Mouse (Mus musculus) embryonic fibroblast, embryonic 13.5 days (primary cell): Measurements from ENCODE around the gene Xirp1. TPM values are rescaled to one million over a fixed set of nuclear protein-coding genes. Genes with fewer than 3 reads are reported as not detected.

ENCODE experiments used
- H3K27ac ChIP-seq: 2 replicates; pipeline ENCODE4 v1.5.1; 2012; ENCODE audit warnings: low read length, control low read depth, inconsistent platforms; ENCODE audit not compliant: insufficient read depth
- H3K4me1 ChIP-seq: 2 replicates; pipeline ENCODE4 v1.6.1; 2011; ENCODE audit warnings: low read length; ENCODE audit not compliant: control insufficient read depth, insufficient read depth
- H3K4me3 ChIP-seq: 2 replicates; pipeline ENCODE4 v1.5.1; 2011; ENCODE audit warnings: mild to moderate bottlenecking, control low read depth, low read length; ENCODE audit not compliant: insufficient read depth
- CTCF ChIP-seq: IDR thresholded peaks from 2 replicates; pipeline ENCODE4 v1.5.1; 2011; ENCODE audit warnings: mild to moderate bottlenecking, control low read depth, low read length, moderate library complexity, borderline replicate concordance; ENCODE audit not compliant: insufficient read depth
- POLR2A ChIP-seq: IDR thresholded peaks from 2 replicates; pipeline ENCODE4 v1.6.1; 2011; ENCODE audit warnings: low read depth, mild to moderate bottlenecking, control low read depth, low read length, moderate library complexity
- polyA plus RNA-seq: library from polyadenylated mRNA; stranded (reverse); fragments of >200 nt; gene quantifications from 2 replicates; pipeline ENCODE4 v1.2.4, GENCODE M21; 2011; ENCODE audit warnings: low read depth; ENCODE audit not compliant: missing spikeins, insufficient read length

The Xirp1 gene
- polyA plus RNA-seq, 1 experiment = not detected

- TF ChIP-seq CTCF (no peak), POLR2A (no peak)
- H3K4me1 ChIP-seq = peaks cover 4% of the 10 kb centered on the region; the same call in 1 of the 2 replicates
- peak overlapping the region; percentile 20; the same call in 1 of the 2 replicates for H3K27ac ChIP-seq
- H3K4me3 ChIP-seq = no peak overlapping the region
These were observed 26.0 kb upstream of the Xirp1 start for GRCm38 (mm10) chr9:120049407-120049806.

GRCm38 (mm10) chr9:120048495-120048894 is 25.1 kb upstream of the Xirp1 start:
- Histone ChIP-seq H3K4me1 (peaks cover 4% of the 10 kb centered on the region; the same call in 1 of the 2 replicates), H3K4me3 (no peak overlapping the region), H3K27ac (no peak overlapping the region)
- no peak for TF ChIP-seq CTCF
- no peak for TF ChIP-seq POLR2A

- H3K4me3 ChIP-seq = no peak overlapping the region
- H3K27ac ChIP-seq = no peak overlapping the region
- H3K4me1 ChIP-seq = no peaks in the 10 kb centered on the region
- TF ChIP-seq POLR2A (no peak), CTCF (no peak)
These were observed 19.7 kb upstream of the Xirp1 start for GRCm38 (mm10) chr9:120043115-120043514.

- H3K4me1 ChIP-seq = no peaks in the 10 kb centered on the region
- H3K4me3 ChIP-seq = no peak overlapping the region
- TF ChIP-seq CTCF = no peak
- TF ChIP-seq POLR2A = no peak
- H3K27ac ChIP-seq = no peak overlapping the region
These were observed 14.0 kb upstream of the Xirp1 start for GRCm38 (mm10) chr9:120037414-120037813.

- no peak overlapping the region for H3K4me3 ChIP-seq
- no peak for TF ChIP-seq POLR2A
- no peak for TF ChIP-seq CTCF
- no peak overlapping the region for H3K27ac ChIP-seq
- no peaks in the 10 kb centered on the region for H3K4me1 ChIP-seq
These were observed 11.0 kb upstream of the Xirp1 start for GRCm38 (mm10) chr9:120034375-120034774.

GRCm38 (mm10) chr9:120032710-120033109 is 9.3 kb upstream of the Xirp1 start:
- TF ChIP-seq POLR2A = no peak
- TF ChIP-seq CTCF = no peak
- Histone ChIP-seq H3K4me3 (no peak overlapping the region), H3K4me1 (0 out of 2 replicates have a peak, but pooled peaks cover under 1% of the 10 kb centered on the region), H3K27ac (no peak overlapping the region)

- TF ChIP-seq POLR2A (no peak), CTCF (no peak)
- Histone ChIP-seq H3K27ac (no peak overlapping the region), H3K4me3 (no peak overlapping the region), H3K4me1 (peaks cover 8% of the 10 kb centered on the region; the same call in 1 of the 2 replicates)
These were observed 7.0 kb upstream of the Xirp1 start for GRCm38 (mm10) chr9:120030421-120030820.

GRCm38 (mm10) chr9:120029880-120030279 is 6.5 kb upstream of the Xirp1 start:
- TF ChIP-seq POLR2A (no peak), CTCF (no peak)
- H3K4me1 ChIP-seq = peaks cover 8% of the 10 kb centered on the region; the same call in 1 of the 2 replicates
- H3K27ac ChIP-seq = no peak overlapping the region
- H3K4me3 ChIP-seq = no peak overlapping the region

GRCm38 (mm10) chr9:120027401-120028151 is 4.2 kb upstream of the Xirp1 start:
- Histone ChIP-seq H3K4me3 (no peak overlapping the region), H3K27ac (peak overlapping the region; percentile 36), H3K4me1 (peaks cover 8% of the 10 kb centered on the region; the same call in 1 of the 2 replicates)
- TF ChIP-seq CTCF (peak; percentile 74; the same call in 1 of the 2 replicates), POLR2A (no peak)

- no peak overlapping the region for H3K4me3 ChIP-seq
- H3K27ac ChIP-seq = no peak overlapping the region
- TF ChIP-seq POLR2A = no peak
- no peak for TF ChIP-seq CTCF
- peaks cover 10% of the 10 kb centered on the region for H3K4me1 ChIP-seq
These were observed 1.2 kb upstream of the Xirp1 start for GRCm38 (mm10) chr9:120024625-120025024.
